Mouse (Mus musculus) stomach, postnatal 0 days (tissue): ENCODE measurements around the gene Irs2.

Experiments used
- CTCF ChIP-seq: IDR thresholded peaks from 2 replicates; pipeline ENCODE4 v1.5.1; 2016; ENCODE audit warnings: antibody characterized with exemption, low read depth, mild to moderate bottlenecking, moderate library complexity
- EP300 ChIP-seq: optimal IDR thresholded peaks from 2 replicates; pipeline ENCODE3; 2016; ENCODE audit warnings: antibody characterized with exemption

GRCm38 (mm10) chr8:11001062-11001549 is 7.2 kb downstream of the Irs2 start:
- no peak for TF ChIP-seq CTCF
- TF ChIP-seq EP300: no peak
